Mouse (Mus musculus) CH12.LX (cell line): ENCODE measurements around the gene Rrp1. TPM values are rescaled to one million over a fixed set of nuclear protein-coding genes. Genes with fewer than 3 reads are reported as not detected.
A peak's percentile ranks its signal among the peaks of the same experiment; 100 is the strongest.

Experiments used
- DNase-seq: peaks from one replicate; pipeline ENCODE4 v3.0.0-alpha.2; 2013; ENCODE audit errors: extremely low read depth
- H3K27ac ChIP-seq: 2 replicates; pipeline ENCODE4 v1.5.1; 2012; ENCODE audit warnings: low read depth, mild to moderate bottlenecking, control low read depth, moderate library complexity; ENCODE audit not compliant: insufficient read depth
- H3K27me3 ChIP-seq: replicated peaks from 2 replicates; pipeline ENCODE3; 2012; ENCODE audit warnings: inconsistent platforms
- H3K36me3 ChIP-seq, 2 experiments: replicated peaks in 1 of 2; 2 replicates each; pipeline versions ENCODE3 to v1.6.1; 2012; ENCODE audit warnings: inconsistent platforms in 1 of 2, low read length in 1 of 2, mild to moderate bottlenecking in 1 of 2, mixed read lengths in 1 of 2, moderate library complexity in 1 of 2; ENCODE audit not compliant: control insufficient read depth in 1 of 2, insufficient read depth in 1 of 2
- H3K4me1 ChIP-seq, 2 experiments: 2 replicates each; pipeline ENCODE4 v1.6.1; 2012; ENCODE audit warnings: inconsistent platforms in 1 of 2, moderate library complexity in 1 of 2; ENCODE audit not compliant: insufficient read depth in 2 of 2, control insufficient read depth in 1 of 2
- H3K4me2 ChIP-seq: 2 replicates; pipeline ENCODE4 v1.6.1; 2012; ENCODE audit warnings: low read depth, mild to moderate bottlenecking, control low read depth; ENCODE audit not compliant: poor library complexity, insufficient read depth, severe bottlenecking
- H3K4me3 ChIP-seq, 3 experiments: fragments of 150-350 bp in 1 of 3; sonication (generic) in 1 of 3; replicated peaks in 1 of 3; 2 replicates each; pipeline versions ENCODE3 to v1.5.1; 2011 to 2012; ENCODE audit warnings: low read depth in 2 of 3, low read length in 2 of 3, mild to moderate bottlenecking in 2 of 3, moderate library complexity in 2 of 3, control low read depth in 1 of 3, improper control_type of control experiment in 1 of 3, inconsistent platforms in 1 of 3, mixed read lengths in 1 of 3; ENCODE audit not compliant: poor library complexity in 1 of 3
- H3K79me2 ChIP-seq: replicated peaks from 2 replicates; pipeline ENCODE4 v1.6.1; 2012; ENCODE audit warnings: mild to moderate bottlenecking, moderate library complexity; ENCODE audit not compliant: control insufficient read depth, poor library complexity, insufficient read depth, severe bottlenecking; ENCODE audit errors: extremely low read depth
- H3K9ac ChIP-seq: 2 replicates; pipeline ENCODE4 v1.6.1; 2012; ENCODE audit warnings: low read depth, mild to moderate bottlenecking, control low read depth, moderate library complexity; ENCODE audit not compliant: insufficient read depth
- H3K9me3 ChIP-seq: replicated peaks from 2 replicates; pipeline ENCODE3; 2012; ENCODE audit warnings: low read length, inconsistent platforms, mixed read lengths
- BHLHE40 ChIP-seq: IDR thresholded peaks from 2 replicates; pipeline ENCODE4 v1.6.1; 2011; ENCODE audit warnings: mild to moderate bottlenecking, low read depth, low read length, improper control_type of control experiment
- CHD2 ChIP-seq: IDR thresholded peaks from 2 replicates; pipeline ENCODE4 v1.6.1; 2011; ENCODE audit warnings: low read length, improper control_type of control experiment
- E2F4 ChIP-seq: IDR thresholded peaks from 2 replicates; pipeline ENCODE4 v1.6.1; 2011; ENCODE audit warnings: low read depth, low read length, improper control_type of control experiment; ENCODE audit not compliant: insufficient replicate concordance
- ELF1 ChIP-seq: IDR thresholded peaks from 2 replicates; pipeline ENCODE4 v1.6.1; 2014; ENCODE audit warnings: low read depth, mild to moderate bottlenecking, inconsistent platforms, low read length, improper control_type of control experiment
- ETS1 ChIP-seq: conservative IDR thresholded peaks from 2 replicates; pipeline ENCODE4 v1.6.1; 2012; ENCODE audit warnings: low read depth, mild to moderate bottlenecking, inconsistent platforms, low read length, improper control_type of control experiment, moderate library complexity
- GABPA ChIP-seq: IDR thresholded peaks from 2 replicates; pipeline ENCODE4 v1.6.1; 2012; ENCODE audit warnings: low read depth, low read length, improper control_type of control experiment, inconsistent platforms; ENCODE audit not compliant: insufficient replicate concordance
- MXI1 ChIP-seq: IDR thresholded peaks from 2 replicates; pipeline ENCODE4 v1.6.1; 2011; ENCODE audit warnings: mild to moderate bottlenecking, low read depth, low read length, improper control_type of control experiment
- NRF1 ChIP-seq: IDR thresholded peaks from 2 replicates; pipeline ENCODE4 v1.6.1; 2014; ENCODE audit warnings: low read depth, mild to moderate bottlenecking, inconsistent platforms, low read length, improper control_type of control experiment, moderate library complexity
- POLR2AphosphoS2 ChIP-seq: IDR thresholded peaks from 2 replicates; pipeline ENCODE4 v1.6.1; 2011; ENCODE audit warnings: low read depth, low read length, improper control_type of control experiment
- TCF12 ChIP-seq: IDR thresholded peaks from 2 replicates; pipeline ENCODE4 v1.6.1; 2014; ENCODE audit warnings: low read depth, mild to moderate bottlenecking, inconsistent platforms, low read length, improper control_type of control experiment
- UBTF ChIP-seq: IDR thresholded peaks from 2 replicates; pipeline ENCODE4 v1.6.1; 2012; ENCODE audit warnings: low read depth, mild to moderate bottlenecking, inconsistent platforms, low read length, improper control_type of control experiment, moderate library complexity
- ZC3H11A ChIP-seq: IDR thresholded peaks from 2 replicates; pipeline ENCODE4 v1.6.1; 2012; ENCODE audit warnings: low read depth, mild to moderate bottlenecking, inconsistent platforms, low read length, improper control_type of control experiment
- ZKSCAN1 ChIP-seq: IDR thresholded peaks from 2 replicates; pipeline ENCODE4 v1.6.1; 2012; ENCODE audit warnings: low read depth, inconsistent platforms, low read length, improper control_type of control experiment, borderline replicate concordance
- ZNF384 ChIP-seq: IDR thresholded peaks from 2 replicates; pipeline ENCODE4 v1.6.1; 2012; ENCODE audit warnings: low read depth, low read length, improper control_type of control experiment, inconsistent platforms
- dilution Hi-C: fragments of 300-500 bp; cut with MboI; formaldehyde crosslinking; loops from 2 replicates; pipeline ENCODE4 v1.14.3; 2020; ENCODE audit warnings: low sequenced_read_pairs; ENCODE audit not compliant: extremely low pct_unique_long_range_greater_than_20kb, extremely low pct_ligation_motif_present
- in situ Hi-C: fragments of 300-500 bp; cut with MboI; formaldehyde crosslinking; loops from 3 replicates; pipeline ENCODE4 v1.14.3; 2019; ENCODE audit warnings: low sequenced_read_pairs, low pct_ligation_motif_present, low pct_unique_long_range_greater_than_20kb, mixed read lengths
- polyA plus RNA-seq: library from polyadenylated mRNA; unstranded; fragments of >175 nt; gene quantifications from 2 replicates; pipeline ENCODE4 v1.2.1, GENCODE M21; 2012; ENCODE audit warnings: low read depth; ENCODE audit not compliant: insufficient read length
- total RNA-seq, 2 experiments: library from RNA; depleted of rRNA; stranded (reverse); fragments of 300-350 nt in 1 of 2; fragments of >200 nt in 1 of 2; gene quantifications; 2 replicates each; pipeline ENCODE4 v1.2.3; 2012 to 2014

The Rrp1 gene
- total and polyA plus RNA-seq, 3 experiments, result 138 to 327 (median 189) TPM

DNA sequence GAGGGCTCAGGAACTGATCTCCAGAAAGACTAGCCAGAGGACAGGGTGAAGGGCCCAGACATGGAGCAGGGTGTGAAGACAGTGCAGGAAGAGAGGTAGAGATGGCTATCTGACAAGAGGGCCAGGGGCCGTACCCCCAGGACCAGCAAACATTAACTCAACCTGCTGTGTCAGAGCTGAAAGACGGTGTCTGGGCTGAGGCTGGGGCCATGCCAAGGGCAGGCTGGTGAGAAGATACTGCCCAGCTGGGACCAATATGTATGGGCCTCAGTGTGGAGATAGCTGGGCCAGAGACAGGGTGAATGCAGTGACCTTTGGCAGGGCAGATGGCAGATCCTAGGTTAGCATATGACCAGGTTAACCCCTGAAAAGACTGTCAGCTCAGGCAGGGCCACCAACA is 11.7 kb downstream of the Rrp1 start:
- Histone ChIP-seq H3K9ac (no peak overlapping the region), H3K4me2 (no peak overlapping the region), H3K27me3 (no peaks in the 10 kb centered on the region), H3K79me2 (no peaks in the 10 kb centered on the region), H3K4me1 (peaks cover 7 to 44% of the 10 kb centered on the region in 2 experiments), H3K9me3 (peaks cover 3% of the 10 kb centered on the region), H3K4me3 (no peak overlapping the region), H3K36me3 (peaks cover 68 to 74% of the 10 kb centered on the region in 2 experiments), H3K27ac (no peak overlapping the region)
- TF ChIP-seq ELF1, result no peak
- TF ChIP-seq MXI1, result no peak
- TF ChIP-seq GABPA, result no peak
- TF ChIP-seq ZC3H11A, result no peak
- no peak for TF ChIP-seq POLR2AphosphoS2
- TF ChIP-seq CHD2, result no peak
- no peak for TF ChIP-seq ZNF384
- no peak for DNase-seq
- dilution Hi-C loops, result no loop called here
- in situ Hi-C loops, result no loop called here

DNA sequence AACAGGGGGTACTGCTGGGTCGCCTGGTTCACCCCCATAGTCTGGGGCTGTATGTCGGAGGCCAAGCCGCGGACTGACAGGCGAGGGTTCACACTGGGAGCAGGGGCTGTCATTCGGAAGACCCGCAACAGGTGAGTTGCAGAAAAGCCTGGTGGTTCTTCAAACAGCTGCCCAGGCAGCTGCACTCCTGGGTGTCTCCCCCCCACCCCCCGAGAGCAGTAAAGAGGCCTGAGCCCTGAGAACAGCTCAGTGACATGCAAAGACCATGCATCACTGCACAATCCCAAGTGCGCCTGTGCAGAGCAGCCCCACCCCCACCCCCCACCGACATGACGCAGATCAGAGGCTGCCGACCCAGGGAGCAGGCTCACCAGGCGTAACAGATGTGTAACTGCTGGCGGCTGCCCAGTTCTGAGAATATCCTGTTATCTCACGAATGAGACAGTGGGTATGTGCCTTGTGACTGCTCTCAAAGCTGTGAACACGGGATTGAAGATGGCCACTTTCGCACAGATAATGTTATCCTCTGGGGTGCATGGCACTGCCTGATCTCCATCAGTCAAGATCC is 13.7 kb downstream of the Rrp1 start:
- Histone ChIP-seq H3K27me3 (no peaks in the 10 kb centered on the region), H3K9ac (no peak overlapping the region), H3K4me2 (no peak overlapping the region), H3K4me3 (no peak overlapping the region), H3K4me1 (peaks cover 10 to 54% of the 10 kb centered on the region in 2 experiments), H3K9me3 (peaks cover 3% of the 10 kb centered on the region), H3K27ac (no peak overlapping the region), H3K79me2 (no peaks in the 10 kb centered on the region), H3K36me3 (peaks cover 50 to 56% of the 10 kb centered on the region in 2 experiments)
- DNase-seq, result peak; percentile 77
- in situ Hi-C loops, result loop anchor here (25.0 kb wide), 1 partner anchor 362 kb away; the partner anchor contains the start of genes Aire and Dnmt3l
- dilution Hi-C loops, result no loop called here
- TF ChIP-seq E2F4, result no peak
- no peak for TF ChIP-seq ZKSCAN1
- peak; percentile 74 for TF ChIP-seq NRF1
- TF ChIP-seq TCF12, result peak; percentile 36; the same call in 1 of the 2 replicates
- peak; percentile 36; the same call in 1 of the 2 replicates for TF ChIP-seq BHLHE40
- no peak for TF ChIP-seq UBTF
- peak; percentile 62; the same call in 1 of the 2 replicates for TF ChIP-seq ETS1
